Mouse (Mus musculus) midbrain, embryonic 13.5 days (tissue): ENCODE data around the gene Nppb. TPM values are rescaled to one million over a fixed set of nuclear protein-coding genes. Genes with fewer than 3 reads are reported as not detected.

ENCODE experiments used
- ATAC-seq: fragments of 200-750 bp; cut with Nextera tagmentation; 2 replicates; pipeline ENCODE4 v1.8.0; 2017; ENCODE audit warnings: mild to moderate bottlenecking, moderate TSS enrichment, moderate library complexity
- H3K27ac ChIP-seq: fragments of 300-500 bp; sonication (generic); 2 replicates; pipeline ENCODE4 v1.5.1; 2015; ENCODE audit warnings: inconsistent platforms, mild to moderate bottlenecking, moderate library complexity
- H3K27me3 ChIP-seq: fragments of 300-500 bp; sonication (generic); 2 replicates; pipeline ENCODE4 v1.6.1; 2015; ENCODE audit warnings: mild to moderate bottlenecking, inconsistent platforms
- H3K36me3 ChIP-seq: fragments of 300-500 bp; sonication (generic); 2 replicates; pipeline ENCODE4 v1.6.1; 2015; ENCODE audit warnings: mild to moderate bottlenecking, inconsistent platforms
- H3K4me1 ChIP-seq: fragments of 300-500 bp; sonication (generic); replicated peaks from 2 replicates; pipeline ENCODE4 v1.6.1; 2015; ENCODE audit warnings: inconsistent platforms
- H3K4me2 ChIP-seq: fragments of 300-500 bp; sonication (generic); replicated peaks from 2 replicates; pipeline ENCODE4 v1.6.1; 2015; ENCODE audit warnings: moderate library complexity, mild to moderate bottlenecking, inconsistent platforms
- H3K4me3 ChIP-seq: fragments of 300-500 bp; sonication (generic); replicated peaks from 2 replicates; pipeline ENCODE4 v1.5.1; 2015; ENCODE audit warnings: mild to moderate bottlenecking, inconsistent platforms
- H3K9ac ChIP-seq: fragments of 300-500 bp; sonication (generic); replicated peaks from 2 replicates; pipeline ENCODE4 v1.6.1; 2015; ENCODE audit warnings: mild to moderate bottlenecking, inconsistent platforms
- H3K9me3 ChIP-seq: fragments of 300-500 bp; sonication (generic); 2 replicates; pipeline ENCODE4 v1.6.1; 2016; ENCODE audit warnings: mild to moderate bottlenecking, inconsistent platforms
- WGBS: fragments of 180-500 bp; shearing (Covaris S2); methylation state at CpG from one replicate; pipeline ENCODE4 v1.1.7; 2015; 5-methylcytosine and 5-hydroxymethylcytosine counted together
- polyA plus RNA-seq: library from polyadenylated mRNA; unstranded; fragments of >200 nt; fragmentation: Nextera tagmentation; extraction: Ambion mirVana; gene quantifications from 2 replicates; pipeline ENCODE4 v1.2.1, GENCODE M21; 2015

The Nppb gene
- polyA plus RNA-seq, 1 experiment from 2014 or later: not detected

GRCm38 (mm10) chr4:147947511-147947910, 38.1 kb upstream of the Nppb start:
- Histone ChIP-seq H3K27me3 (no peaks in the 10 kb centered on the region), H3K9ac (no peak overlapping the region), H3K4me3 (no peak overlapping the region), H3K36me3 (peaks cover 50% of the 10 kb centered on the region), H3K4me1 (peaks cover 16% of the 10 kb centered on the region), H3K27ac (no peak overlapping the region), H3K9me3 (no peaks in the 10 kb centered on the region), H3K4me2 (no peak overlapping the region)
- no peak for ATAC-seq
- 68% methylated on average over 2 of the region's 2 CpGs for WGBS

GRCm38 (mm10) chr4:147953590-147953989, 32.0 kb upstream of the Nppb start:
- no peak overlapping the region for H3K9ac ChIP-seq
- 13% methylated on average over 4 of the region's 4 CpGs for WGBS
- H3K4me2 ChIP-seq: no peak overlapping the region
- no peaks in the 10 kb centered on the region for H3K4me1 ChIP-seq
- peaks cover 3% of the 10 kb centered on the region for H3K36me3 ChIP-seq
- H3K9me3 ChIP-seq: no peaks in the 10 kb centered on the region
- H3K27ac ChIP-seq: no peak overlapping the region
- H3K4me3 ChIP-seq: no peak overlapping the region
- ATAC-seq: peak; percentile 55; the same call in 1 of the 2 replicates
- no peaks in the 10 kb centered on the region for H3K27me3 ChIP-seq

GRCm38 (mm10) chr4:147957141-147957540, 28.4 kb upstream of the Nppb start:
- ATAC-seq: no peak
- Histone ChIP-seq H3K4me3 (no peak overlapping the region), H3K36me3 (no peaks in the 10 kb centered on the region), H3K27me3 (no peaks in the 10 kb centered on the region), H3K4me2 (no peak overlapping the region), H3K4me1 (no peaks in the 10 kb centered on the region), H3K9me3 (no peaks in the 10 kb centered on the region), H3K27ac (no peak overlapping the region), H3K9ac (no peak overlapping the region)
- 48% methylated on average over 11 of the region's 11 CpGs for WGBS

- H3K27me3 ChIP-seq: no peaks in the 10 kb centered on the region
- peak; percentile 90 for ATAC-seq
- H3K9me3 ChIP-seq: no peaks in the 10 kb centered on the region
- H3K9ac ChIP-seq: no peak overlapping the region
- no peak overlapping the region for H3K27ac ChIP-seq
- H3K4me1 ChIP-seq: no peaks in the 10 kb centered on the region
- no peak overlapping the region for H3K4me2 ChIP-seq
- H3K36me3 ChIP-seq: no peaks in the 10 kb centered on the region
- H3K4me3 ChIP-seq: no peak overlapping the region
- WGBS: 47% methylated on average over 6 of the region's 6 CpGs
Observed at GRCm38 (mm10) chr4:147959881-147960831, 25.4 kb upstream of the Nppb start.

- H3K9ac ChIP-seq: no peak overlapping the region
- 0 out of 2 replicates have a peak, but pooled peaks have one; percentile 9 for ATAC-seq
- H3K4me1 ChIP-seq: no peaks in the 10 kb centered on the region
- no peaks in the 10 kb centered on the region for H3K9me3 ChIP-seq
- no peaks in the 10 kb centered on the region for H3K27me3 ChIP-seq
- no peaks in the 10 kb centered on the region for H3K36me3 ChIP-seq
- H3K4me2 ChIP-seq: no peak overlapping the region
- H3K4me3 ChIP-seq: no peak overlapping the region
- 55% methylated on average over 6 of the region's 6 CpGs for WGBS
- H3K27ac ChIP-seq: no peak overlapping the region
Observed at GRCm38 (mm10) chr4:147962781-147963180, 22.8 kb upstream of the Nppb start.

GRCm38 (mm10) chr4:147963623-147964022, 22.0 kb upstream of the Nppb start:
- WGBS: 88% methylated on average over 15 of the region's 15 CpGs

GRCm38 (mm10) chr4:147965712-147966111, 19.9 kb upstream of the Nppb start:
- Histone ChIP-seq H3K4me1 (no peaks in the 10 kb centered on the region), H3K4me3 (no peak overlapping the region), H3K27me3 (no peaks in the 10 kb centered on the region; the same call in 1 of the 2 replicates), H3K9me3 (no peaks in the 10 kb centered on the region), H3K27ac (no peak overlapping the region), H3K36me3 (no peaks in the 10 kb centered on the region), H3K4me2 (no peak overlapping the region), H3K9ac (no peak overlapping the region)
- ATAC-seq: no peak
- WGBS: 79% methylated on average over 7 of the region's 7 CpGs

More at GRCm38 (mm10) chr4:147963623-147964022, 22.0 kb upstream of the Nppb start:
- ATAC-seq: no peak
- Histone ChIP-seq H3K27ac (no peak overlapping the region), H3K27me3 (no peaks in the 10 kb centered on the region), H3K9ac (no peak overlapping the region), H3K9me3 (no peaks in the 10 kb centered on the region), H3K4me2 (no peak overlapping the region), H3K36me3 (no peaks in the 10 kb centered on the region), H3K4me1 (no peaks in the 10 kb centered on the region), H3K4me3 (no peak overlapping the region)

- no peak overlapping the region for H3K4me2 ChIP-seq
- H3K27me3 ChIP-seq: no peaks in the 10 kb centered on the region; the same call in 1 of the 2 replicates
- no peak overlapping the region for H3K9ac ChIP-seq
- 85% methylated on average over 2 of the region's 2 CpGs for WGBS
- no peak overlapping the region for H3K27ac ChIP-seq
- no peak for ATAC-seq
- H3K9me3 ChIP-seq: no peaks in the 10 kb centered on the region
- no peaks in the 10 kb centered on the region for H3K4me1 ChIP-seq
- no peaks in the 10 kb centered on the region for H3K36me3 ChIP-seq
- no peak overlapping the region for H3K4me3 ChIP-seq
Observed at GRCm38 (mm10) chr4:147968816-147969215, 16.8 kb upstream of the Nppb start.

- H3K4me3 ChIP-seq: no peak overlapping the region
- ATAC-seq: no peak
- no peak overlapping the region for H3K4me2 ChIP-seq
- no peak overlapping the region for H3K27ac ChIP-seq
- no peaks in the 10 kb centered on the region for H3K9me3 ChIP-seq
- H3K36me3 ChIP-seq: no peaks in the 10 kb centered on the region
- H3K4me1 ChIP-seq: no peaks in the 10 kb centered on the region
- H3K27me3 ChIP-seq: no peaks in the 10 kb centered on the region; the same call in 1 of the 2 replicates
- H3K9ac ChIP-seq: no peak overlapping the region
- WGBS: 63% methylated on average over 9 of the region's 9 CpGs
Observed at GRCm38 (mm10) chr4:147969337-147969736, 16.3 kb upstream of the Nppb start.

GRCm38 (mm10) chr4:147976237-147976636, 9.4 kb upstream of the Nppb start:
- Histone ChIP-seq H3K9ac (no peak overlapping the region), H3K36me3 (no peaks in the 10 kb centered on the region), H3K4me3 (no peak overlapping the region), H3K27me3 (no peaks in the 10 kb centered on the region), H3K4me1 (no peaks in the 10 kb centered on the region), H3K27ac (no peak overlapping the region), H3K9me3 (0 out of 2 replicates have a peak, but pooled peaks cover 4% of the 10 kb centered on the region), H3K4me2 (no peak overlapping the region)
- ATAC-seq: no peak
- 85% methylated on average over 3 of the region's 3 CpGs for WGBS

- no peak overlapping the region for H3K4me2 ChIP-seq
- 0 out of 2 replicates have a peak, but pooled peaks cover 4% of the 10 kb centered on the region for H3K9me3 ChIP-seq
- H3K27me3 ChIP-seq: no peaks in the 10 kb centered on the region
- H3K4me1 ChIP-seq: no peaks in the 10 kb centered on the region
- 79% methylated on average over 4 of the region's 4 CpGs for WGBS
- no peak overlapping the region for H3K4me3 ChIP-seq
- no peak overlapping the region for H3K9ac ChIP-seq
- no peak overlapping the region for H3K27ac ChIP-seq
- no peak for ATAC-seq
- no peaks in the 10 kb centered on the region for H3K36me3 ChIP-seq
Observed at GRCm38 (mm10) chr4:147977726-147978125, 7.9 kb upstream of the Nppb start.

GRCm38 (mm10) chr4:147978391-147978790, 7.2 kb upstream of the Nppb start:
- Histone ChIP-seq H3K9ac (no peak overlapping the region), H3K4me3 (no peak overlapping the region), H3K9me3 (0 out of 2 replicates have a peak, but pooled peaks cover 4% of the 10 kb centered on the region), H3K27me3 (no peaks in the 10 kb centered on the region), H3K4me1 (no peaks in the 10 kb centered on the region), H3K27ac (no peak overlapping the region), H3K4me2 (no peak overlapping the region), H3K36me3 (no peaks in the 10 kb centered on the region)
- WGBS: 95% methylated on average over 6 of the region's 6 CpGs
- ATAC-seq: no peak
